Mouse (Mus musculus) spleen, postnatal 14 days (tissue): ENCODE data around the gene Safb2.
A peak's percentile ranks its signal among the peaks of the same experiment; 100 is the strongest.
"Not testable (repeated sequence)": the region's sequence is repeated elsewhere in the genome, so short reads cannot be mapped to it uniquely, and the experiment has no call there.

Experiments used
- DNase-seq, 2 experiments: peaks; one replicate each; pipeline ENCODE4 v3.0.0; 2021 to 2022; ENCODE audit warnings: low spot score in 2 of 2

The Safb2 gene

DNA sequence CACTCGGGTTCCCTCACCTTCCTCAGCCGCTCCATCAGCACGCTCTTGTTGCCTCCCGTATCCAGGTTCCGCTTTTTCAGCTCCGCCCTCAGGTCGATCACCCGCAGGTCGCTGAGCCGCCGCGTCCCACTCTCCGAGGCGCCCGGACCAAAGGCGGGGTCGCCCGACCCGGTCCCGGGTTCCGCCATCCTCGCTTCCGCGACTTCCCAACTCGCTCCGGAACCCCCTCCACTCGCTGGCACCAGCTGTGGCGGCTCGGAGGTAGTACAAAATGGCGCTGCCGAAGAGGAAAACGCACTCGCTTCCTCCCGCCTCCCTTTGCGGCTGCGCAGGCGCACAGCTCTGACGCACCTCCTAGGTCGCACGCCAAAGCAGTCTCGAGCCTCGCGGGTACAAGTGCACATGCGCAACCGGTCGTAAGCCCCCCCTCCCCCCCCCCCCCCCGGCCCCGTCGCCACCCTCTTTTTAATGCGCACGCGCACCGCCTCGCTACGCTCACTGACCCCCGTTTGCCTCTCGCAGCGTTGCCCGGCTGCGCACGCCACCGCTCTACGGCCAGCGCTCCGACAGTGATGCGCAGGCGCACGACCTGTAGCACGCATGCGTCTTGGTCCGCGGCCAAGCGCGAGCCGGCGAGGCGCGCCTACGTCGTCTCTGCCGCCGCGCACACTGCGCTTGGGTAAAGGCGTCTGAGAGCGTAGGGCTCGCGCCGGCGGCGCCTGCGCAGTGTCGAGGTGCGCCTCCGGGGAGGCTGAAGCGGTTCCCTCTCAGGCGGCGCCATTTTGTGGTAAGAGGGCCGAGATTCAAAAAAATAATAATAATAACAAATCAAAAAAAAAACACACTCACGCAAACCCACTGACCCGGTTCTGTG lies at the start of gene Safb2, which contains the start of gene Safb:
TSS of gene Safb2 (minus strand) at position 329 of the 874 bp plus-strand sequence.
TSS of gene Safb (plus strand) at position 569 of the 874 bp plus-strand sequence.
- DNase-seq: peak; percentile 98 to 99

- peak in 1 of 2 experiments; percentile 56 for DNase-seq
Measured at GRCm38 (mm10) chr17:56634023-56634422, 49.6 kb upstream of the Safb2 start.

GRCm38 (mm10) chr17:56631807-56632206 lies 47.4 kb upstream of the Safb2 start:
- DNase-seq: no peak

GRCm38 (mm10) chr17:56629800-56630781 lies 45.7 kb upstream of the Safb2 start:
- not testable (repeated sequence) for DNase-seq

GRCm38 (mm10) chr17:56627530-56628277 lies 43.3 kb upstream of the Safb2 start, which contains the start of gene Catsperd:
Catsperd (plus strand) TSS chr17:56628143.
- no peak for DNase-seq

DNA sequence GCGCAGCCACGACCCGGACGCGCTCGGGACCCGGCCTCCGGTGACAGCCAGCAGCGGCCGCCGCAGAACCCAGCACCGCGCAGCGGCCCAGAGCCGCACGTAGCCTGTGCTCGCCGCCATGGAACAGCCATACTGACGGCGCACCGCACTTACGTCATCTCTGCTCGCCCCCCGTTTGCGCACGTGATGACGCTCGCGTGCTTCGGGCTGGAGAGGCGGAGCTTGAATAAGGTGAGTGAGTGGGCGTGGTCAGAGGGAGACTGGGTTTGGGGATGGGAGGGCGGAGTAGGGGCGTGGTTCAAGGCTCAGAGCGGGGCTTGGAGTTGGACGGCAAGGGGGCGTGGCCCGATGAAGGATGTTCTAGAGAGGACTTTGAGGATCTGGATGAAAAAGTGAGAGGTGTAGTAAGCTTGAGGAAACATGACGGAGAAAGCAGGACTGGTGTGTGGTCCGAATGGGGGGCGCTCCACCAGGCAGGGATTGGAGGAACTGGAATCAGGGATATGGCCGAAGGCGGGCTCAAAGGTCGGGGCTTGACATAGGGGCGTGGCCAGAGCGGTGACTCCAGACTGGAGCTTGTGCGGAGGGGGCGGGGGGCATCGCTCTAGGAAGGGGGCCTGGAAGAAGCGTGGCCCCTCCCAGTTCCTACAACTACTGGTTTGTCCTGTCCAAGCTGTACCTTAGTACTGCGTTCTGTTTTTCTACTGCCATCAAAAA lies 42.5 kb upstream of the Safb2 start, which contains the start of gene Lonp1:
TSS of gene Lonp1 (minus strand) at position 134 of the 717 bp plus-strand sequence.
- DNase-seq: peak; percentile 87 to 97

GRCm38 (mm10) chr17:56626260-56626659 lies 41.9 kb upstream of the Safb2 start:
- DNase-seq: no peak

DNA sequence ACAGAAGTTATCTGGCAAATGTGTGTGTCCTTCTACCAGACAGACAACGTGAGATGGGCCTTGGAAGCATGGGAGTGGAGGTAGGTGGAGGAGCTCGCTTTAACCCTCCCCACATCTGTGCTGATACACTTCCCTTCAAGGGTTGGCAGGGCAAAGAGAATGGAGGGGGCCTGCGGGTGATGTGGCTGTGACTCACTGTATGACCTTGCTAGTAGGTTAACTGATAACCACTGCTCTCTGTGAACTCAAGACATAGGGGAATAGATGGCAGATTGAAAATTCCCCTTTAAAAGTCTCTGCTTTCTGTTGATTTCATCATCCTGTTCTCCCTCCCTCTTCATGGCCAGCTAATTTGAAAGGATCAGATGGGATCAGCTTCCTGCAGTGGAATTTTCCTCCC lies 41.1 kb upstream of the Safb2 start:
- DNase-seq: no peak

- DNase-seq: no peak
Measured at GRCm38 (mm10) chr17:56617628-56618027, 33.2 kb upstream of the Safb2 start.

DNA sequence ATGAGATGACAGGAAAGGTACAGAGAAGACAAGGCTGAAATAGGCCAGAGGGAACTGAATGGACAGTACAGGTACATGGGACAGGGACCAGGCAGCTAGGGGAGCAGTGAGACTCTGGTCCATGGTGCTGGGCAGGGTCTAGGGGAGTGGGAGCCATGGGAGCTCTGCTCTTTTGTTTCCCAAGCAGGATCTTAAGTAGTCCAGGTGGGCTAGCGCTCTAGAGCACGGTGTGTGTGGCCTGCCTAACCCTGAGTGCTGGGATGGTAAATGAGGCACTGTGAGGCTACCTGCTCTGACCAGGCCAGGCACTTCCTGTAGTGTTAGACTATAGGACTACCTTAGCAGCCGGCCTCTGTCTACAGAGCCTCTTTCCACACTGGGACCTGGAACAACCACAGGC lies 32.3 kb upstream of the Safb2 start:
- DNase-seq: no peak

GRCm38 (mm10) chr17:56615792-56616191 lies 31.4 kb upstream of the Safb2 start:
- no peak for DNase-seq

DNA sequence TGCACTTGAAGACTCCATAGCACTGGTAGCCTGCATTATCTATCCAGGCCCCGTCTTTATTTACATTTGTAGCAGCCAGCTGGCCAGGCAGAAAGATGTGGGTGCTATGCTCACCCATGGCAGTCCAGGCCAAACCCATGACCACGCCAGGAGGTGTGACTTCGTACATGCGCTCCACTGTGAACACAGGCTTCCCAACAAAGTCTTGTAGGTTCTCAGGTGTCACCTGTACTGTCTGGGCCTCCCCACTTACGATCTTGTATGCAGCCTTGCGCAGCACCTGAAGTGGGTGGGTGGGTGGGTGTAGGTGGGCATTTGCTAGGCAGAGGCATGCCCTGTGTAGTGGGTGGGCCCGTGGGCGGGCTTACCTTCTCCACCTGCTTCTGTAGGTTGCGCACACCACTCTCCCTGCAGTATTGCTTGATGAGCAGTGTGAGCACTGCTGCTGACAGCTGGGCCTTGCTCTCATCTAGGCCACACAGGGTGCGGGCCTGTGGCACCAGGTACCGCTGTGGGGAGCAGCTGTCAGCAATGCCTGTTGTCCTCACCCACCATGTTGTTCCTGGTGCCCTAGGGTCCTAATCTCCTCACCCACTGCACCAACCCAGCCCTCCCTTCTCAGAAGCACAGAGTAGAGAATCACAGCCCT lies 30.9 kb upstream of the Safb2 start:
- no peak for DNase-seq

GRCm38 (mm10) chr17:56614391-56615135 lies 30.2 kb upstream of the Safb2 start:
- DNase-seq: no peak

- DNase-seq: not testable (repeated sequence)
Measured at GRCm38 (mm10) chr17:56613893-56614292, 29.5 kb upstream of the Safb2 start.

- peak; percentile 89 to 93 for DNase-seq
Measured at GRCm38 (mm10) chr17:56613236-56613844, 29.0 kb upstream of the Safb2 start, which contains the start of gene Rpl36. Rpl36 (plus strand) TSS chr17:56613416.

GRCm38 (mm10) chr17:56612565-56612939 lies 28.2 kb upstream of the Safb2 start:
- DNase-seq: not testable (repeated sequence)

DNA sequence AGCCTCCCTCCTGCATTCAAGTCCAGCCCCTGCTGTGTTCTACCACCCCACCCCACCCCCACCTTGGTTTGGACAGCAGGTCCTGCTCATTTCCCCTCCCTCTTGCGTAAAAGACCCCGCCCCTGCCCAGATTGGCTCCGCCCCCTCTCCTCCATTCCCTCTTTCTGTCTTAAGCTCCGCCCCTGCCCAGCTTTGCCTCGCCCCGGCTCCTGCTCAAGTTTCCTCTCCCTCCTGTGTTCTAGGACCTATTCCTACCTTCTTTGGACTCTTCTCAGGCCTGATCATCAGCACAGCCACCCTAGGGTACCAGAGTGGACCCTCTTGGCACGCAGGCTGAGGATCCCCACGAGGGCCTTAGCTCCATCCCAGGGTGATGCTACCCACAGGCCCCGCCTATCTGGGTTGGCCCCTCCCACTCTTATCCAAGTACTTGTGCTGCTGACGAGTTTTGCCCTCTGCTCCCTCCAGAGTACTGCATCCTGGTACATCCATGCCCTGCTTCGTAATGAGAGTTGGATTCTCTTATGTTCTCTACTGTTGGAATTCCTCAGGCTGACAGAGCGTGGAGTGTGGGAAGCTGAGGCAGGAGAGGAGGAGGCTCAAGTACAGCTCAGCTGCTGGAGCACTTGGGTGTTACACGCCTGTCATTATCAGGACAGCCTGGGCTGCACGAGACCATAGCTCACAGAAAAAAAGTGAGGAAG lies 27.6 kb upstream of the Safb2 start:
- DNase-seq: peak; percentile 31 to 38

DNA sequence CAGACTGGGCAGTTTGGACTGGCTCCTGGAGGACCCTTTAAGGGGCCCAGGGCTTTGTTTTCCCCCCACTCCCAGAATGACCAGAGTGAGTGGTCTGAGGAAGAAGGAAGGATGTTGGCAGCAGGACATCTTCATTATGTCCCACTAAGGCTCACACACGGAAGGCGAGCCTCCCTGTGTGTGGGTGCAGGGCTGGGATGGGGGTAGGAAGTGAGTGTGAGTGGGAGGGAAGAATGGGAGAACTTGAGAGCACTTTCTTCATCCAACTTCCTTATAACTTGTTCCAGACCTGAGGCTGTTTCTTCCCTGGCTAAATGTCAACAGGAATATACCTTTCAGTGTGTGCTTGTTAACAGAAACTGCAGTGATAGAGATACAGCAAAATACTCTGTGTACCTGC lies 26.9 kb upstream of the Safb2 start:
- DNase-seq: no peak
